Mouse (Mus musculus) embryonic facial prominence, embryonic 12.5 days (tissue): ENCODE results near the gene Vmn1r4. TPM values are rescaled to one million over a fixed set of nuclear protein-coding genes. Genes with fewer than 3 reads are reported as not detected.

Source experiments
- ATAC-seq: fragments of 200-750 bp; cut with Nextera tagmentation; 2 replicates; pipeline ENCODE4 v1.8.0; 2017; ENCODE audit not compliant: insufficient number of reproducible peaks, insufficient read depth, low FRiP score, low TSS enrichment
- H3K27ac ChIP-seq: fragments of 300-500 bp; sonication (generic); 2 replicates; pipeline ENCODE4 v1.5.1; 2016; ENCODE audit warnings: mild to moderate bottlenecking
- H3K27me3 ChIP-seq: fragments of 300-500 bp; sonication (generic); 2 replicates; pipeline ENCODE4 v1.6.1; 2016; ENCODE audit warnings: mild to moderate bottlenecking, moderate library complexity
- H3K36me3 ChIP-seq: fragments of 300-500 bp; sonication (generic); 2 replicates; pipeline ENCODE4 v1.6.1; 2016; ENCODE audit warnings: mild to moderate bottlenecking
- H3K4me1 ChIP-seq: fragments of 300-500 bp; sonication (generic); 2 replicates; pipeline ENCODE4 v1.6.1; 2016
- H3K4me2 ChIP-seq: fragments of 300-500 bp; sonication (generic); replicated peaks from 2 replicates; pipeline ENCODE4 v1.6.1; 2016; ENCODE audit warnings: mild to moderate bottlenecking, moderate library complexity
- H3K4me3 ChIP-seq: fragments of 300-500 bp; sonication (generic); 2 replicates; pipeline ENCODE4 v1.5.1; 2016; ENCODE audit warnings: mild to moderate bottlenecking
- H3K9ac ChIP-seq: fragments of 300-500 bp; sonication (generic); 2 replicates; pipeline ENCODE4 v1.6.1; 2016; ENCODE audit warnings: mild to moderate bottlenecking, moderate library complexity
- H3K9me3 ChIP-seq: fragments of 300-500 bp; sonication (generic); 2 replicates; pipeline ENCODE4 v1.6.1; 2016; ENCODE audit warnings: mild to moderate bottlenecking, moderate library complexity
- WGBS: fragments of 180-500 bp; shearing (Covaris S2); methylation state at CpG from one replicate; pipeline ENCODE4 v1.1.7; 2016; 5-methylcytosine and 5-hydroxymethylcytosine counted together
- polyA plus RNA-seq: library from polyadenylated mRNA; unstranded; fragments of >200 nt; fragmentation: Nextera tagmentation; extraction: Ambion mirVana; gene quantifications from 2 replicates; pipeline ENCODE4 v1.2.1, GENCODE M21; 2016

The Vmn1r4 gene
- polyA plus RNA-seq, 1 experiment from 2014 or later, result 0.46 TPM

DNA sequence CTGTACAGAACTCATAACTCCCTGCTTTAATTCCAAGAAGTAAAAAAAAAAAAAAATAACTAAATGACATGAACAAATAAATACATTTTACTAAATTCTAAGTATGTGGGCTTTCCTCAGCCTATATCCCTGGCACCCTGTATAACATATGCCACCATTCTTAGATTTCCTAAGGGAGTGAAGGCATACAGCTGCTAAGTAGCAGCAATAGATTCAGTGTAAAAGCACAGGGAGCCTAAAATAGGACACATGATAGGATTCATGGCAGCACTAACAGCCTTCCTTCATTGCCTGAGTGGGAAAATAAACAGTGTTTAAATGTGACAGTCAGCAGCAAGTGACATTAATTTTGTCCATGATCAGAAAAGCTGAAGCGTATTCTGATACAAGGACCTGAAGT lies 19.5 kb upstream of the Vmn1r4 start:
- H3K27me3 ChIP-seq, result no peaks in the 10 kb centered on the region
- no peak overlapping the region for H3K4me2 ChIP-seq
- H3K9ac ChIP-seq, result no peak overlapping the region
- H3K27ac ChIP-seq, result no peak overlapping the region
- 87% methylated on average over 1 of the region's 1 CpGs for WGBS
- ATAC-seq, result no peak
- peaks cover 9% of the 10 kb centered on the region; the same call in 1 of the 2 replicates for H3K4me1 ChIP-seq
- H3K9me3 ChIP-seq, result no peaks in the 10 kb centered on the region
- H3K36me3 ChIP-seq, result no peaks in the 10 kb centered on the region
- H3K4me3 ChIP-seq, result no peak overlapping the region

DNA sequence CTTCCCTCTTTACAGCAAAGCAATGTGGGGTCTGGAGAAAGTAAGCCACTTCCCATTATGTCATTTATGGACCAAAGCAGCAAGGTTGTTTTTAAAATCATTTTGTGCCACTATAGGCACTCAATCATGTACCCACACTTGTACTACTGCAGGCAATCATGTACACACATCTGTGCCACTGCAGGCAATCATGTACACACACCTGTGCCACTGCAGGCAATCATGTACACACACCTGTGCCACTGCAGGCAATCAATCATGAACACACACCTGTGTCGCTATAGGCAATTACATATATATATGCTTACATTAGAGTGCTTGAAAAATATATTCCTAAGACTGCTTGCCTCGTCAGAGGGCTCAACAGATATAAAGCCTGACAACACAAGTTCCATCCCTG lies 18.8 kb upstream of the Vmn1r4 start:
- Histone ChIP-seq H3K4me2 (no peak overlapping the region), H3K27me3 (no peaks in the 10 kb centered on the region), H3K27ac (no peak overlapping the region), H3K9me3 (no peaks in the 10 kb centered on the region), H3K36me3 (no peaks in the 10 kb centered on the region), H3K4me3 (no peak overlapping the region), H3K4me1 (peaks cover 9% of the 10 kb centered on the region; the same call in 1 of the 2 replicates), H3K9ac (no peak overlapping the region)
- WGBS, result 79% methylated on average over 2 of the region's 2 CpGs
- no peak for ATAC-seq

DNA sequence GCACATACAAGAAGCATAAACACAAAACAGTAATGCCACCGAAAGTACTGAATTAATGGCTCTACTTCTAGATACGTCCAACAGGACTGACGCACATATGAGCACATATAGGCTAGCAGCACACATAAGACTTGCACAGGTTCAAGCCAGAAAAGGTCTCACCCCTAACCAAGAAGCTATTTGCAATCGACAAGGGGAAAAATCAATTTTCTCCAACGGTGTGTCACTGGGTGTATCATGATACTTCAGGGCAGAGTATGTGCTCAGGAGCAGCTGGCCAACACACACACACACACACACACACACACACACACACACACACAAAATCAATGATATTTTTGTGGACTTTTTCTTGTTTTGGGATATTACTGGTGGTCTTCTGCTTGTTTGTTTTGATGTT lies 18.3 kb upstream of the Vmn1r4 start:
- no peak for ATAC-seq
- H3K9ac ChIP-seq, result no peak overlapping the region
- 84% methylated on average over 5 of the region's 5 CpGs for WGBS
- H3K27me3 ChIP-seq, result no peaks in the 10 kb centered on the region
- H3K27ac ChIP-seq, result no peak overlapping the region
- H3K4me1 ChIP-seq, result peaks cover 9% of the 10 kb centered on the region; the same call in 1 of the 2 replicates
- H3K36me3 ChIP-seq, result no peaks in the 10 kb centered on the region
- no peak overlapping the region for H3K4me3 ChIP-seq
- H3K4me2 ChIP-seq, result no peak overlapping the region
- no peaks in the 10 kb centered on the region for H3K9me3 ChIP-seq

DNA sequence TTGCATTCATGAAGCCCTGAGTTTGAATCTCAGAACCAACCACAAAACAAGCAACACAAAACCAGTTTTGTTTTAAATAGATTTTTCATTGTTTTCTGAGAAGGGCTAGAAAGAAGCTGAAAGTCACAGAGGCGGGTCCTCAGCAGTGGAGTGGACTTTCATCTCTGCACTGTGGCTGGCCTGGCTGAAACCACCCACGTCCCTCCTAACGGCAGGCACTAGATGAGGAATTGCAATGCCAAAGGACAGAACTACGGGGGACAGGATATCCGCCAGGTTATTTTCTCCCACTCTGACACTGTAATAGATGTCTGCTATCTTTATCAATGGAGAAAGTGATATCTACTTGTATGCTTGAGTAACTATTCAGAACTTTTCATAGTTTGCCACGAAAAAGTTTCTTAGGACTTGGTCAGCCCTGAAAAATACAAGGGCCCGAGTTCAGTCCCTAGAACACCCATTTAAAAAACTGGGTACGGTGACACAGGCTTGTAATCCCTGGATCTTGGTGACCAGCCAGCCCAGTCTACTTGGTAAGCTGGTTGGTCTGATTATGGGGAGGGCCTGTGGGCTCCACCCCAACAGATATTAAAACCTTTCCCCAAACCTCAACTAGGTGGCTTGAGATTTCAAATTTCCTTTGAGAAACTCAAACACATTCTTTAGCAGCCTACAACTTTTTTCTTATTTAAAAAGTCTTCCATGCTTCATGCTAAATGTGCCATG lies 17.5 kb upstream of the Vmn1r4 start:
- Histone ChIP-seq H3K27me3 (no peaks in the 10 kb centered on the region), H3K36me3 (no peaks in the 10 kb centered on the region), H3K9ac (no peak overlapping the region), H3K4me1 (peaks cover 9% of the 10 kb centered on the region; the same call in 1 of the 2 replicates), H3K27ac (no peak overlapping the region), H3K4me2 (no peak overlapping the region), H3K9me3 (no peaks in the 10 kb centered on the region), H3K4me3 (no peak overlapping the region)
- ATAC-seq, result no peak
- 91% methylated on average over 8 of the region's 8 CpGs for WGBS

DNA sequence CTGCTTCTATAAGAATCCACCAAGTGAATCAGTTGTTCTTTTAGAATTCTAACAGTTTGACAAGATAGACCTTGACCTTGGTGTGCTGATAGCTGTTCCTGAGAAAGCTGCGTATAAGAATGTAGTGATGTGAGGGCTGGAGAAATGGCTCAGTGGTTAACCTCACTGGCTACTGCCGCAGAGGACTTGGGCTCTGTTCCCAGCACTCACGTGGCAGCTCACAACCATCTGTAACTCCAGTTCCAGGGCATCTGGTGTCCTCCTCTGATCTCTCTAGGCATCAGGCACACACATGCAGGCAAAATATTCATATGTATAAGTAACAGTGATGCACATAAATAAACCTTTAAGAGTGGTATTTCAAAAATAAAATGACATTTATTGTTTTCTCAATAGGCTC lies 15.8 kb upstream of the Vmn1r4 start:
- no peak overlapping the region for H3K4me3 ChIP-seq
- no peak for ATAC-seq
- no peak overlapping the region for H3K9ac ChIP-seq
- H3K4me1 ChIP-seq, result peaks cover 5% of the 10 kb centered on the region; the same call in 1 of the 2 replicates
- H3K36me3 ChIP-seq, result no peaks in the 10 kb centered on the region
- H3K9me3 ChIP-seq, result no peaks in the 10 kb centered on the region
- H3K27me3 ChIP-seq, result no peaks in the 10 kb centered on the region
- 91% methylated on average over 3 of the region's 3 CpGs for WGBS
- no peak overlapping the region for H3K27ac ChIP-seq
- H3K4me2 ChIP-seq, result no peak overlapping the region

DNA sequence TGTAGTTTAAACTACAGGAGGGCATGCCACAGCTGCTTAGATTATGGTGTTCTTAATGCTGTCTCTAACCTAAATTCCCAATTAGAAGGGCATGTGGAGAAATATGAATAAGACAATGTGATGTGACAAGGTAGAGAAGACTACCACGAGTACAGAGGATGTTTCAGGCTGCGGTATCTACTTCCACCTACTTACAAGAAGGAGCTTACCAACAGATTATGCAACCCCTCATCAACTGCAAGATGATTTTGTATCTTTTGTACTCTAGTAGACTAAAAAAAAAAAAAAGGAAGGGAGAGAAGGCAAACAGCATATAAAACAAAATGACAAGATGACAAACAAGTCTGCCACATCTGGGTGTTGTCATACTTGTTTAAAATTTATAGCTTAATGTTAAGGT lies 15.4 kb upstream of the Vmn1r4 start:
- no peak for ATAC-seq
- Histone ChIP-seq H3K9me3 (no peaks in the 10 kb centered on the region), H3K4me1 (peaks cover 5% of the 10 kb centered on the region; the same call in 1 of the 2 replicates), H3K27ac (no peak overlapping the region), H3K4me3 (no peak overlapping the region), H3K4me2 (no peak overlapping the region), H3K9ac (no peak overlapping the region), H3K27me3 (no peaks in the 10 kb centered on the region), H3K36me3 (no peaks in the 10 kb centered on the region)
- 93% methylated on average over 2 of the region's 2 CpGs for WGBS

DNA sequence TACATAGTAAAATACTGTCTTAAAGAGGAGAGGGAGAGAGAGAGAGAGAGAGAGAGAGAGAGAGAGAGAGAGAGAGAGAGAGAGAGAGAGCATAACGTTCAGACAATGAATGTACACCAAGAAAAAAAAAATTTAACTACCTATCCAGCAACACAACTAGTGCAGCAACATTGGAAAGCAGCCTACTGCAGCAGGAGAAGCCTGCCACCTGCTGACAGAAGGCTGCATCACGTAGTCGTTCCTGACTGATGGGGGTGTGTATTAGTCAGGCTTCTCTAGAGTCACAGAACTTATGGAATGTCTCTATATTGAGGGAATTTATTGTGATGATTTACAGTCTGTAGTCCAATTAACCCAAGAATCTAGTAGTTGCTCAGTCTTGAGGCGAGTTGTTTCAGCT lies 14.9 kb upstream of the Vmn1r4 start:
- WGBS, result 8% methylated on average over 4 of the region's 4 CpGs
- no peak for ATAC-seq

DNA sequence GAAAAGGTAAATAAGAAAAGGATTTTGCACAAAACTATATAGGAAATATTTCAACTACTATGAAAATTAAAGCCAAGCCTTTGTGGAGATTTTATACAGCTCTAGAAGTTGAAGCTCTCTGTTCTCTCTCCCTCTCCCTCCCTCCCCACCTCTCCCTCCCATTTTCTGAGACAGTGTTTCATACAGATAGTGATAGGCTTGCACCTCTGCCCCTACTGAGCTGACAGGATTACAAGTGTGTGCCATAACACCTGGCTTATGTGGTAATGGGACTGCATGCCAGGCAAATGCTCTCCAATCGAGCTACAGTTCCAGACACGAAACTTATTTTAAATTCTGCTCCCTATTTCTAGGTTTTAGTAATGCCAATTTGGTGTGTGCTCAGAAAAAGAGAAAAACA lies 12.9 kb upstream of the Vmn1r4 start:
- Histone ChIP-seq H3K27me3 (no peaks in the 10 kb centered on the region), H3K36me3 (no peaks in the 10 kb centered on the region), H3K4me2 (no peak overlapping the region), H3K9ac (no peak overlapping the region), H3K4me3 (no peak overlapping the region), H3K27ac (no peak overlapping the region), H3K4me1 (no peaks in the 10 kb centered on the region), H3K9me3 (no peaks in the 10 kb centered on the region)
- no peak for ATAC-seq
- 81% methylated on average over 2 of the region's 2 CpGs for WGBS

More for the DNA sequence above, 14.9 kb upstream of the Vmn1r4 start:
- no peak overlapping the region for H3K9ac ChIP-seq
- no peak overlapping the region for H3K27ac ChIP-seq
- peaks cover 1% of the 10 kb centered on the region; the same call in 1 of the 2 replicates for H3K4me1 ChIP-seq
- no peaks in the 10 kb centered on the region for H3K9me3 ChIP-seq
- no peaks in the 10 kb centered on the region for H3K36me3 ChIP-seq
- no peak overlapping the region for H3K4me2 ChIP-seq
- H3K27me3 ChIP-seq, result no peaks in the 10 kb centered on the region
- H3K4me3 ChIP-seq, result no peak overlapping the region

DNA sequence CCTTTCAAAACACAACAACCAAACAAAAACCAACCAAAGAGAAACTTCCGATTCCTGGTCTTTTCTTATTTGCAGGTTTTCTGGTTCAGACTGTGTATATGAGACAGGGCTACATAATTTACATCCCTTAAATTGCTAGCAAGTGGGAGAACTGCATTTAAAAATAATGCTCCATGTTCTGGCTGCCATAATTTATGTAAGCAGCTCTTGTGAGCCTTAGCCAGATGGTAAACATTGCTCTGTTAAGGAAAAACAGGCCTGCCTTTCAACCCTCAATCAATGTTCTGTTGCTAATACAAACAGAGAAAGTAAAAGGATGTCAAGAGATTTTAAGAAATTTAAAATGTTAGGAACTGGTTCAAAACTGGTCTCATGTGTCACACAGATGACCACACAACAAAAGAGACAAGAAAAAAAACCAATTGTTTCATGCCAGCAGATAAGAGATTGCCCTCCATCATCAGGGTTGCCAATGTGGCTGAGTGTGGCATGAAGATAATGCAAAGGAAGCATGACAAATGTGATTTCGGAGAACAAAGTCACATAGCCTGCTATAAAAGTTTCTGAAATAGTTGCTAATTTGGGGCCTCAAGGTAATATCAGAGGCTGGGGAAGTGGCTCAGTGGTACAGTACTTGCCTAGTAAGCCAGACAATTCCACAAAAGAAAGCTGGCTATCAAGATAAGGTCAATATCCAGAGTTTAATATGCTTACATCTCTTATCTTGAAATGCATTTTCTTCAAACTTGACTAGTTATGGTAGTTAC lies 10.5 kb upstream of the Vmn1r4 start:
- no peak for ATAC-seq
- H3K36me3 ChIP-seq, result no peaks in the 10 kb centered on the region
- no peaks in the 10 kb centered on the region for H3K4me1 ChIP-seq
- no peaks in the 10 kb centered on the region for H3K27me3 ChIP-seq
- no peak overlapping the region for H3K9ac ChIP-seq
- 72% methylated on average over 2 of the region's 2 CpGs for WGBS
- no peak overlapping the region for H3K27ac ChIP-seq
- H3K9me3 ChIP-seq, result no peaks in the 10 kb centered on the region
- no peak overlapping the region for H3K4me3 ChIP-seq
- no peak overlapping the region for H3K4me2 ChIP-seq

DNA sequence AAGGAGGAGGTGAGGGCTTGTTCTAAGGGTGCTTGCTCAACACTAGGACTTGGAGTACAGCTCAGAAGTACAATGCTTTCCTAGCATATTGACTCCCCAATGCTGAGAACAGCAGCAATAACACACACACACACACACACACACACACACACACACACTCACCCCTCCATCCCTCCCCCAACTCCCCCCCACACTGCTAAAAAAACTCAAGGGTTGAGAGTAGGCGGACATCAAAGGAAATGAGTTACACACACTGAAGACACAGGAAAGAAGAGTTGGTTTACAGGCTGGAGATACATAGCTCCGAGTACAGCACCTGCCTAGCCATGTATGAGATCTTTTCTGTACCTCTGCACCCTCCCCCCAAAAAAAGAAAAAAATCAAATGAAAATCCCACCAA lies 7.5 kb upstream of the Vmn1r4 start:
- no peaks in the 10 kb centered on the region for H3K27me3 ChIP-seq
- H3K4me1 ChIP-seq, result no peaks in the 10 kb centered on the region
- H3K9ac ChIP-seq, result no peak overlapping the region
- no peak overlapping the region for H3K27ac ChIP-seq
- WGBS, result 83% methylated on average over 2 of the region's 2 CpGs
- no peaks in the 10 kb centered on the region for H3K36me3 ChIP-seq
- H3K4me2 ChIP-seq, result no peak overlapping the region
- no peaks in the 10 kb centered on the region for H3K9me3 ChIP-seq
- ATAC-seq, result no peak
- H3K4me3 ChIP-seq, result no peak overlapping the region

DNA sequence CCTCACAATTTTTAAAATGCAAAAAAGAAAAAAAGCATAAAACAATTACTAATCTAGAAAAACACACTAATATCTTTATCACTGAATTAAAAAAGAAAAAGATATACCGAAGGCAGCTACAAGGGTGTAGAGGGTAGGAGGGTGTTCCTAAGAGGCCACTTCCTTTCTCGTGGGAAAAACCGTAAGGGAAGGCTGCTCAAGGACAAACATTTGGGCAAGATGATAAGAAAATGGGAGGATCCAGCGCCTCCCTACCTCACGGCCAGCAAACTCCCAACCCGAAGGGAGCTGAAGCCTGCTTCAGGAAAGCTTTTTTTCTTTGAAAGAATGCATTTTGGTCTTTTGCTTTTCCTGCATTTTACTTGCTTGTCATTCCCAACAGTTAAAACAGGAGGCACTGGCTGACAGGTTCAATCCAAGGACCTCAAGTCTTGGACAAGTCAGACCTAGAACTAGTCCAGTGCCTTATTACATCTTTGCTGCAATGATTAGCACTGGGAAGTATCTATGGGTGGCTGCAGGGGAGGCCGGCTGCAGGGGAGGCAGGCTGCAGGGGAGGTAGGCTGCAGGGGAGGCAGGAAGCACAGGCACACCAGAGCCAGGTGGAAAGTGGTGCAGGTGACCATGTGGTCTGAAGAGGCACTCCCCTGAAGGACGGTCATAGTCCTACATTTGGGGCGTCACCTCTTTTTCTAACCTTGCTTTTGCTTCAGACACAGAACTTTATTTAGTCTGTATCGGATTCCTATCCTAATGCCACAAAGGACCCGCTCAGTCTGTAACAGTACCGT lies 6.0 kb upstream of the Vmn1r4 start:
- no peak for ATAC-seq
- Histone ChIP-seq H3K4me1 (no peaks in the 10 kb centered on the region), H3K27me3 (no peaks in the 10 kb centered on the region), H3K4me2 (no peak overlapping the region), H3K9ac (no peak overlapping the region), H3K36me3 (no peaks in the 10 kb centered on the region), H3K27ac (no peak overlapping the region), H3K9me3 (no peaks in the 10 kb centered on the region), H3K4me3 (no peak overlapping the region)
- WGBS, result 73% methylated on average over 12 of the region's 12 CpGs
